ENCODE assay signal across 32 mouse cellular contexts in genomic region chr7:24410831-24411230, GRCm38 (mm10). TPM values are rescaled to one million over a fixed set of nuclear protein-coding genes. Genes with fewer than 3 reads are reported as not detected.
"Had no signal": no experiment of that assay in that cellular context is flagged by ENCODE, and none has a peak within 500 bp of the region (broad histone marks: within the 10 kb centered on the region; RNA-seq: fewer than 3 reads in every experiment).

No protein-coding gene starts in this region.

- H3K27me3 ChIP-seq: embryonic facial prominence, embryonic 12.5 days; embryonic facial prominence, embryonic 13.5 days; embryonic facial prominence, embryonic 15.5 days; forebrain, embryonic 12.5 days; forebrain, embryonic 13.5 days; forebrain, embryonic 15.5 days had no signal

- DNase-seq: cerebellum, postnatal 10 days; cerebellum, postnatal 14 days; cerebellum, postnatal 25 days; cerebellum, postnatal 36 days; embryo, embryonic 11 days; forebrain, postnatal 0 days; gastrocnemius, adult 2 months; gastrocnemius, postnatal 10 days; gastrocnemius, postnatal 14 days; gastrocnemius, postnatal 25 days; gastrocnemius, postnatal 36 days; heart, adult 11 months; heart, adult 18-20 months; heart, adult 2 months had no signal

- H3K4me3 ChIP-seq: embryonic facial prominence, embryonic 10.5 days; embryonic facial prominence, embryonic 12.5 days; embryonic facial prominence, embryonic 13.5 days; embryonic facial prominence, embryonic 15.5 days; erythroblast, embryonic 14.5 days; forebrain, embryonic 10.5 days; forebrain, embryonic 12.5 days; forebrain, embryonic 13.5 days; forebrain, embryonic 15.5 days; gastrocnemius, adult 2 months; heart, adult 2 months; heart, embryonic 10.5 days had no signal

- H3K9ac ChIP-seq: embryonic facial prominence, embryonic 12.5 days; embryonic facial prominence, embryonic 13.5 days; embryonic facial prominence, embryonic 15.5 days; forebrain, embryonic 12.5 days; forebrain, embryonic 13.5 days; forebrain, embryonic 15.5 days; forebrain, postnatal 0 days had no signal

- H3K4me1 ChIP-seq: embryonic facial prominence, embryonic 10.5 days; embryonic facial prominence, embryonic 12.5 days; forebrain, embryonic 10.5 days had no signal

- H3K9me3 ChIP-seq: embryonic facial prominence, embryonic 10.5 days; embryonic facial prominence, embryonic 12.5 days; embryonic facial prominence, embryonic 13.5 days; embryonic facial prominence, embryonic 15.5 days; forebrain, embryonic 10.5 days; forebrain, embryonic 12.5 days; forebrain, embryonic 13.5 days; forebrain, embryonic 15.5 days; heart, embryonic 10.5 days had no signal

- H3K4me2 ChIP-seq: embryonic facial prominence, embryonic 12.5 days; embryonic facial prominence, embryonic 13.5 days; embryonic facial prominence, embryonic 15.5 days; forebrain, embryonic 12.5 days; forebrain, embryonic 13.5 days; forebrain, embryonic 15.5 days had no signal

- ATAC-seq: forebrain, embryonic 13.5 days; forebrain, embryonic 14.5 days; forebrain, embryonic 15.5 days; forebrain, embryonic 16.5 days; forebrain, postnatal 0 days had no signal

- H3K27ac ChIP-seq: embryonic facial prominence, embryonic 10.5 days; embryonic facial prominence, embryonic 12.5 days; embryonic facial prominence, embryonic 13.5 days; embryonic facial prominence, embryonic 15.5 days; forebrain, embryonic 10.5 days; forebrain, embryonic 12.5 days; forebrain, embryonic 13.5 days; forebrain, embryonic 15.5 days; gastrocnemius, adult 2 months; heart, adult 2 months; heart, embryonic 10.5 days had no signal

RNA-seq across cellular contexts. Expression of gene Irgc1, which starts 41.3 kb away (rescaled TPM):
- total RNA-seq: common myeloid progenitor, adult 5-6 weeks; forebrain, postnatal 0 days; gastrocnemius, adult 18-20 months; gastrocnemius, adult 2 months; gastrocnemius, adult 8-10 months; gastrocnemius, postnatal 25 days; gastrocnemius, postnatal 36 days; granulocyte monocyte progenitor cell, adult 5-6 weeks; heart, adult 18-20 months; heart, adult 2 months had no signal
- polyA plus RNA-seq: embryonic facial prominence, embryonic 10.5 days; embryonic facial prominence, embryonic 11.5 days; embryonic facial prominence, embryonic 12.5 days; embryonic facial prominence, embryonic 13.5 days; embryonic facial prominence, embryonic 15.5 days; erythroblast, embryonic 14.5 days; forebrain, embryonic 10.5 days; forebrain, embryonic 11.5 days; forebrain, embryonic 12.5 days; forebrain, embryonic 14.5 days; forebrain, embryonic 15.5 days; forebrain, embryonic 16.5 days; forebrain, postnatal 0 days; heart, embryonic 10.5 days had no signal
